Mouse (Mus musculus): ENCODE data around the gene Olfr1359.

Olfr1359 gene

GRCm38 (mm10) chr13:21697811-21698210, at the start of gene Olfr1359:
Olfr1359 (plus strand) TSS chr13:21698111.
- no peak for DNase-seq

DNA sequence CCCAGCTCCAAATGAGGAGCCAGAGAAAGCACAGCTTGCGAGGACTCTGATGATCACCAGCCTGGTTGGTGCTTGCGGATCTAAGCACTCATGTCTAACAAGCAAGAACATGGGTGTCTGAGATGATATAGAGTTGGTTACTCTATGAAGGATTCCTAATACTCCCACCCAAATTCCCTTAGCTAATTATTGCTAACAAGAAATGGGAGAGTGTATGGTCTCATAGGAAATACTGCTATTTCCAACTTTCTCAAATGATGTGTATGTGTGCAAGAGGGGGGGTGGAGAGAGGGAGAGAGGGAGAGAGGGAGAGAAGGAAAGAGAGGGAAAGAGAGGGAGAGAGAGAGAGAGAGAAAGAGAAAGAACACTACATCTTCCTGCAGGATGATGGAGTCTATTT, 34.6 kb upstream of the Olfr1359 start, which contains the start of gene Olfr1361:
TSS of gene Olfr1361 (minus strand) at position 101 of the 400 bp plus-strand sequence.
- DNase-seq, result no peak

GRCm38 (mm10) chr13:21677305-21677704, 20.6 kb upstream of the Olfr1359 start, which contains the start of gene Olfr1360:
Olfr1360 (minus strand) TSS chr13:21677405.
- no peak for DNase-seq

DNA sequence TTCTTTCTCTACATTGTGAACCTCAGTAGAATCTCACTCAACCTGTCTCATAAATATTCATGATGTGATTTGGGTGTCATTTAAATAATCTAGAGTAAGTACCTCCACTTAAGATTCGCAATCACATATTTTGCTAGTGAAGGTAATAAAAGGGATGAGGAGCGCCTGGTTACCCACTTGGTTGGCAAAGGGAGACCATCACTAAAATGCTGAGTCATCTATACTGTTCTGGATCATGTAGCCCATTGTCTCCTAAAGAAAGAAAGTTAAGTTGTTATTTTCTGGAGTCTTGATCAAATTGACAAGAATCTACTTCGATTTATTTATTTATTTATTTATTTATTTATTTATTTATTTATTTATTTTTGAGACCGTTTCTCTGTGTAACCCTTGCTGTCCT, 8.8 kb downstream of the Olfr1359 start:
- DNase-seq, result no peak

- DNase-seq, result peak; percentile 91 to 93
Measured at GRCm38 (mm10) chr13:21710031-21710711, 12.3 kb downstream of the Olfr1359 start.

DNA sequence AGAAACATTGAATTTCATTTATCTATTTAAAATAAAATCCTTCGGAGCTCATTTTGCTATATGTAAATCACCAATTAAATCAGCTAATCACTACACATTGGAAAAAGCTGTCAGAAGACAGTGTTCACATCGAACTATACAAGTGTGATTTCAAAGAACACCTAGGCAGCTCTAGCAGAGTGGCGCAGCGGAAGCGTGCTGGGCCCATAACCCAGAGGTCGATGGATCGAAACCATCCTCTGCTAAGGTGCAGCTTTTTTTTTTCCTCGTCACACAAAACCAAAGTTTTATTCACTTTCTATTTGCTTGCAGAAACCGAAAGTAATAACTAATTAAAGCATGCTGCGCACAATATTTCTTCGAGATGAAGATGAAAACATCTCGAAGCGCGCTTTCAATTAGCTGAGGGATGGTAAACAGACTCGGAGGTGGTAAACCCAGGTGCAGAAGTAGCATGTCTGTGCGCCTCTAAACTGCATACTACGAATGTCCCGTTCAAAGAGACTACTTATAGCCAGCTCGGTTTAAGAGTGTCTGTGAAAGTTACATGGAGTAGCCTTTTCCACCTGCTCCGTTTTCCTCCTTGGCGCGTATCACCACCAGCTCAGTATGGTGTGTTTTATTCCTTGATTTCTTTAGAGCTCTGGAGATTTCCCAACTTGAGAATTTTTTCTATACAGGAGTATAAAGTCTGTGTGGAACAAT, 13.1 kb downstream of the Olfr1359 start:
- peak; percentile 79 to 87 for DNase-seq

GRCm38 (mm10) chr13:21711698-21712097, 13.8 kb downstream of the Olfr1359 start:
- DNase-seq, result no peak

- DNase-seq, result peak; percentile 70 to 75
Measured at GRCm38 (mm10) chr13:21714725-21715124, 16.8 kb downstream of the Olfr1359 start.

DNA sequence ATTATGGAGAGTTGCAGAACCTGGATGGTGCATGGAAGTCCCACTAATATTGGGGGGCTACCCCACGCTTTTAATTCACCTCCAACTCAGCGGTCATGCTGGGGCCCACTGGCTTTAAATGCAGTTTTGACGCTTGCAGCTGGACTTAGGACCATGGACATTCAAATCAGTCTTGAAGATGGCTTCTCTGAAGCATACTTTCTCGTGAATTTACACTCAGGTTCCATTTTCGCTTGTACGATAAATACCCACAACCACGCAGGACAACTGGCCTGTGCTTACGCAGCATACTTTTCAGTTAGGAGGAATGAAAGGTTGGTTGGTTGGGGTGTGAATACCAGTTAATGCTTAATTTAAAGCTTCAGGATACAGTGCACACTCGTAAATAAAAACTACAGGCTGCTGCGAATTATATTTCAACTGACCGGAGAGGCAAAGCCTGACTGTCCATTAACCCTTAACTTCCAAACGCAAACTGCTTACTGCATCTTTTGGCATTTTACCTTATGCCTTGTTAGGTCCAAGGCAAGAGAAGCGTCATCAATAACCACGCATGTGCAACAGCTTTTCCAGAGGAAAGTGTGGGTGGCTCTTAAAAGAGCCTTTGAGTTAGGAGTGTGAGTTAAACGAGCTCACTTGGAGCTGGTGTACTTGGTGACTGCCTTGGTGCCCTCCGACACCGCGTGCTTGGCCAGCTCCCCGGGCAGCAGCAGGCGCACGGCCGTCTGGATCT, 17.4 kb downstream of the Olfr1359 start:
- DNase-seq, result no peak

- DNase-seq, result peak; percentile 80 to 81
Measured at GRCm38 (mm10) chr13:21715864-21716539, 18.1 kb downstream of the Olfr1359 start, which contains the start of the genes Hist1h2bl and Hist1h2ai. Hist1h2bl (minus strand) TSS chr13:21716143. Hist1h2ai (plus strand) TSS chr13:21716422.

- DNase-seq, result peak in 1 of 2 experiments; percentile 11
Measured at GRCm38 (mm10) chr13:21716540-21717391, 18.9 kb downstream of the Olfr1359 start.

DNA sequence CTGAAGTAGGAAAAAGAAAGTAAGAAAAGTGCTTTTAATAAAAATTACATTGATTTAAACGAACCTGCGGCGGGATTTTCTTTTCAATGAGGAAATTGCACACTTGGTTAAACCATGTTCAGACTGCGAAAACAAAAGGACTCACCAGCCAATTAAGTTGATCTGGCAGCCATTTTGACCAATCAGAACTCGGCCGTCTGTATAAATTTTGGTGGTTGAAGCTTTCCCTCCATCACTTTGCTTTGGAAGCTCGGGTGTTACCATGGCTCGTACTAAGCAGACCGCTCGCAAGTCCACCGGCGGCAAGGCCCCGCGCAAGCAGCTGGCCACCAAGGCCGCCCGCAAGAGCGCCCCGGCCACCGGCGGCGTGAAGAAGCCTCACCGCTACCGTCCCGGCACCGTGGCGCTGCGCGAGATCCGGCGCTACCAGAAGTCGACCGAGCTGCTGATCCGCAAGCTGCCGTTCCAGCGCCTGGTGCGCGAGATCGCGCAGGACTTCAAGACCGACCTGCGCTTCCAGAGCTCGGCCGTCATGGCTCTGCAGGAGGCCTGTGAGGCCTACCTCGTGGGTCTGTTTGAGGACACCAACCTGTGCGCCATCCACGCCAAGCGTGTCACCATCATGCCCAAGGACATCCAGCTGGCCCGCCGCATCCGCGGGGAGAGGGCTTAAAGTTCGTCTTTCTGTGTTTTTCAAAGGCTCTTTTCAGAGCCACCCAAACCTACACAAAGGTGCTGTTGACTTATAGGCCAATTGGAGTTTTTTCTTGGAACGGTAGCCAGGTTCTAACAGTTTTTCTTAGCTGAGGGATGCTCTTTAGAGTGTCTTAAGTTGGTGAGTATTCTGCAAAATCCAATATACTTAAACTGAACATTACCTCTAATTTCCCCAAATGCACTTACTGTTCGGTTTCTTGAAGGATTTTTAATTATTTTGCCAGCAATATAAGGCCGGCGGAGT, 19.8 kb downstream of the Olfr1359 start, which contains the start of gene Hist1h3h:
TSS of gene Hist1h3h (plus strand) at position 263 of the 961 bp plus-strand sequence.
- DNase-seq, result peak; percentile 71 to 78

GRCm38 (mm10) chr13:21718381-21719080, 20.6 kb downstream of the Olfr1359 start:
- DNase-seq, result no peak

GRCm38 (mm10) chr13:21721107-21721756, 23.3 kb downstream of the Olfr1359 start:
- peak in 1 of 2 experiments; percentile 59 for DNase-seq

GRCm38 (mm10) chr13:21721757-21722372, 24.0 kb downstream of the Olfr1359 start, which contains the start of gene Hist1h2bm:
Hist1h2bm (plus strand) TSS chr13:21722044.
- peak; percentile 66 to 68 for DNase-seq

- DNase-seq, result no peak
Measured at GRCm38 (mm10) chr13:21722373-21722925, 24.5 kb downstream of the Olfr1359 start.

DNA sequence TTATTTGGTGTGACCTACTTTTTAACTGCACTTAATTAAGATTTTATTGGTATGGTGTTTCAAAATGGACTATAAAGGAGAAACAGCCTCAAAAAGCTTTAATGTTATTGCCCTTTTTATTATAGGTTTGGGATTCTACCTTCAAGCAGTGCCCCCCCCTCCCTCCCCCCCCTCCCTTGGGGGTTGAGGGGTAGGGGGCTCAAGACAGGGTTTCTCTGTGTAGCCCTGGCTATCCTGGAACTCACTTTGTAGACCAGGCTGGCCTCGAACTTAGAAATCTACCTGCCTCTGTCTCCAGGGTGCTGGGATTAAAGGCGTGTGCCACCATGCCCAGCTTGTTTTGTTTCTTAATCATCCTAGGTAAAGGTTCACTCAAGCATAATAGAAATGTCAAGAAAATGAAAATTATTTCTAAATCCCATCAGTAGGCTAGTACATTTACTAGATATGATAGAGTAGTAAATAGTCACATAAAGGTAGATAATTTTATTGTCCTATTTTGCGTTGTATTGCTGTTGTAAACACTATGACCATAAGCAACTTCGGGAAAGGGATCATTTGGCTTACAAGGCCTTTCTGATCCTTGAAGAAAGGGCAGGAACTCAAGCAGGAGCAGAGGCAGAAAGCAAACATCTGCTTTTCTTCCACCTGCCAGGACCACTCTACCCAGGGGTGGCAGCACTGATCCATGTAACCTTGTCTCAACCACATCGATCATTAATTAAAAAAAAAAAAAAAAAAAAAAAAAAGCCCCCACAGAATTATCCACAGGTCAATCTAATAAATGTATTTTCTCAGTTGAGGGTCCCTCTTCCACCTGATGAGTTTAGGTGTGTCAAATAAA, 25.3 kb downstream of the Olfr1359 start:
- DNase-seq, result no peak
